Mouse (Mus musculus) thymus, adult 2 months (tissue): ENCODE data around the gene Fbxo45. TPM values are rescaled to one million over a fixed set of nuclear protein-coding genes. Genes with fewer than 3 reads are reported as not detected.
"Not testable (repeated sequence)": the region's sequence is repeated elsewhere in the genome, so short reads cannot be mapped to it uniquely, and the experiment has no call there.

Experiments
- DNase-seq: peaks from one replicate; pipeline ENCODE4 v3.0.0; 2021
- H3K27ac ChIP-seq: fragments of 200-500 bp; 2 replicates; pipeline ENCODE4 v1.5.1; 2012; ENCODE audit warnings: low read length, control low read depth; ENCODE audit not compliant: control insufficient read depth, insufficient read depth
- H3K27me3 ChIP-seq: fragments of 200-500 bp; 2 replicates; pipeline ENCODE4 v1.6.1; 2012; ENCODE audit warnings: mild to moderate bottlenecking, low read length, moderate library complexity, mixed read lengths; ENCODE audit not compliant: control insufficient read depth, insufficient read depth
- H3K36me3 ChIP-seq: fragments of 200-500 bp; 2 replicates; pipeline ENCODE4 v1.6.1; 2012; ENCODE audit warnings: mild to moderate bottlenecking, low read length, moderate library complexity; ENCODE audit not compliant: control insufficient read depth, insufficient read depth
- H3K4me1 ChIP-seq: fragments of 200-500 bp; replicated peaks from 2 replicates; pipeline ENCODE4 v1.6.1; 2012; ENCODE audit warnings: low read length; ENCODE audit not compliant: control insufficient read depth, insufficient read depth
- H3K4me3 ChIP-seq: fragments of 200-500 bp; 2 replicates; pipeline ENCODE4 v1.5.1; 2012; ENCODE audit warnings: mild to moderate bottlenecking, low read length, control low read depth, moderate library complexity; ENCODE audit not compliant: control insufficient read depth, insufficient read depth
- CTCF ChIP-seq: fragments of 200-500 bp; IDR thresholded peaks from 2 replicates; pipeline ENCODE4 v1.5.1; 2012; ENCODE audit warnings: mild to moderate bottlenecking, control low read depth, low read length, moderate library complexity, borderline replicate concordance; ENCODE audit not compliant: control insufficient read depth, poor library complexity, insufficient read depth; ENCODE audit errors: extremely low read depth
- POLR2A ChIP-seq: fragments of 200-500 bp; IDR thresholded peaks from 2 replicates; pipeline ENCODE4 v1.6.1; 2012; ENCODE audit warnings: mild to moderate bottlenecking, low read length, control low read depth, moderate library complexity; ENCODE audit not compliant: control insufficient read depth, poor library complexity, insufficient read depth; ENCODE audit errors: extremely low read depth
- WGBS: fragments of 180-500 bp; shearing (Covaris S2); methylation state at CpG from one replicate; pipeline ENCODE4 v1.1.7; 2018; 5-methylcytosine and 5-hydroxymethylcytosine counted together
- polyA plus RNA-seq: library from polyadenylated mRNA; depleted of rRNA; stranded (reverse); fragments of >200 nt; gene quantifications from 2 replicates; pipeline ENCODE4 v1.2.3, GENCODE M21; 2012

Fbxo45 gene
- polyA plus RNA-seq, 1 experiment: 6.5 TPM

GRCm38 (mm10) chr16:32275041-32275440 is 28.1 kb upstream of the Fbxo45 start:
- no peaks in the 10 kb centered on the region for H3K27me3 ChIP-seq
- DNase-seq: no peak
- H3K27ac ChIP-seq: no peak overlapping the region
- WGBS: 90% methylated on average over 6 of the region's 6 CpGs
- no peak for TF ChIP-seq POLR2A
- TF ChIP-seq CTCF: no peak
- no peaks in the 10 kb centered on the region for H3K4me1 ChIP-seq
- H3K4me3 ChIP-seq: no peak overlapping the region
- no peaks in the 10 kb centered on the region for H3K36me3 ChIP-seq

GRCm38 (mm10) chr16:32273338-32273737 is 26.4 kb upstream of the Fbxo45 start:
- TF ChIP-seq CTCF: peak; percentile 73; the same call in 1 of the 2 replicates
- no peak for TF ChIP-seq POLR2A

GRCm38 (mm10) chr16:32271291-32271690 is 24.3 kb upstream of the Fbxo45 start, which contains the start of gene Smco1:
Gene Smco1, plus strand, starts transcription at chr16:32271468.
- Histone ChIP-seq H3K4me3 (no peak within 1 kb of the TSS), H3K27ac (no peak within 1 kb of the TSS), H3K4me1 (no peaks in the 10 kb centered on the region), H3K36me3 (no peaks in the 10 kb centered on the region), H3K27me3 (no peaks in the 10 kb centered on the region)
- DNase-seq: no peak
- TF ChIP-seq CTCF (no peak), POLR2A (no peak)
- WGBS: 91% methylated on average over 11 of the region's 11 CpGs

More at GRCm38 (mm10) chr16:32273338-32273737, 26.4 kb upstream of the Fbxo45 start:
- H3K36me3 ChIP-seq: no peaks in the 10 kb centered on the region
- no peak overlapping the region for H3K27ac ChIP-seq
- H3K4me3 ChIP-seq: no peak overlapping the region
- 80% methylated on average over 9 of the region's 9 CpGs for WGBS
- no peaks in the 10 kb centered on the region for H3K4me1 ChIP-seq
- peak; percentile 12 for DNase-seq
- H3K27me3 ChIP-seq: no peaks in the 10 kb centered on the region

- 92% methylated on average over 2 of the region's 2 CpGs for WGBS
- not testable (repeated sequence) for H3K27me3 ChIP-seq, H3K27ac ChIP-seq, H3K4me1 ChIP-seq, H3K4me3 ChIP-seq, H3K36me3 ChIP-seq
- peak; percentile 26 for DNase-seq
Measured at GRCm38 (mm10) chr16:32264225-32264624, 17.3 kb upstream of the Fbxo45 start.

- Histone ChIP-seq H3K27me3 (no peaks in the 10 kb centered on the region), H3K27ac (no peak overlapping the region), H3K4me1 (peaks cover 4% of the 10 kb centered on the region; the same call in 1 of the 2 replicates), H3K4me3 (peak overlapping the region; percentile 76), H3K36me3 (no peaks in the 10 kb centered on the region)
- 3% methylated on average over 41 of the region's 41 CpGs for WGBS
- DNase-seq: peak; percentile 50
- TF ChIP-seq POLR2A (no peak), CTCF (no peak)
Measured at GRCm38 (mm10) chr16:32246351-32246791, 587 bp downstream of the Fbxo45 start.

GRCm38 (mm10) chr16:32243901-32244300 is 3.1 kb downstream of the Fbxo45 start:
- no peaks in the 10 kb centered on the region for H3K27me3 ChIP-seq
- H3K4me1 ChIP-seq: peaks cover 4% of the 10 kb centered on the region; the same call in 1 of the 2 replicates
- H3K4me3 ChIP-seq: no peak overlapping the region
- no peak for TF ChIP-seq CTCF
- H3K27ac ChIP-seq: no peak overlapping the region
- H3K36me3 ChIP-seq: 0 out of 2 replicates have a peak, but pooled peaks cover 3% of the 10 kb centered on the region
- WGBS: 83% methylated on average over 3 of the region's 3 CpGs
- no peak for DNase-seq
